Mouse (Mus musculus) c-Kit-positive CD71-positive TER-119-negative erythroid progenitor cells, embryonic 14.5 days (primary cell): ENCODE data around the gene Psg23.
"Not testable (repeated sequence)": the region's sequence is repeated elsewhere in the genome, so short reads cannot be mapped to it uniquely, and the experiment has no call there.

Source experiments
- DNase-seq: peaks from one replicate; pipeline ENCODE4 v3.0.0-alpha.2; 2013; ENCODE audit warnings: low read depth

The Psg23 gene

GRCm38 (mm10) chr7:18616401-18616800, at the start of gene Psg23:
TSS of gene Psg23 (minus strand) at chr7:18616501.
- DNase-seq: not testable (repeated sequence)

GRCm38 (mm10) chr7:18656625-18657024, 40.3 kb upstream of the Psg23 start, which contains the start of gene Psg21:
TSS of gene Psg21 (minus strand) at chr7:18656725.
- not testable (repeated sequence) for DNase-seq

- not testable (repeated sequence) for DNase-seq
These were observed 10.6 kb upstream of the Psg23 start for GRCm38 (mm10) chr7:18626921-18627320.

- no peak for DNase-seq
These were observed 49.1 kb downstream of the Psg23 start, which contains the start of gene Psg27 for GRCm38 (mm10) chr7:18567205-18567604. TSS of gene Psg27 (minus strand) at chr7:18567305.

GRCm38 (mm10) chr7:18559850-18560249, 56.5 kb downstream of the Psg23 start:
- DNase-seq: no peak
